Mouse (Mus musculus) effector memory CD4-positive, alpha-beta T cell, adult 5 months (primary cell): Measurements from ENCODE around the gene Smim20. TPM values are rescaled to one million over a fixed set of nuclear protein-coding genes. Genes with fewer than 3 reads are reported as not detected.

Experiments used
- polyA plus RNA-seq: library from polyadenylated mRNA; unstranded; fragments of 100-300 nt; shearing (Covaris generic); gene quantifications from one replicate; pipeline ENCODE4 v1.2.1, GENCODE M21; 2017

Gene Smim20
- 37.2 TPM for polyA plus RNA-seq

GRCm38 (mm10) chr5:53266931-53267853 lies at the start of gene Smim20:
Smim20 (plus strand) TSS chr5:53267083.

Other genes starting within 250 kb of the Smim20 start
- gene Slc34a2, start 229.0 kb upstream of the Smim20 start, polyA plus RNA-seq: not detected
- not detected for gene Sel1l3, start 53.2 kb upstream of the Smim20 start, polyA plus RNA-seq
- 41.8 TPM for gene Rbpj, start 199.1 kb downstream of the Smim20 start, polyA plus RNA-seq